In genomic region chr10:39772259-39772658, GRCm38 (mm10) we compare ENCODE assay signal across 21 mouse cellular contexts. TPM values are rescaled to one million over a fixed set of nuclear protein-coding genes. Genes with fewer than 3 reads are reported as not detected.
DNase-seq lines count a peak whose midpoint lies in the region; ATAC-seq lines count a peak whose summit lies in the region.
"Had no signal": no experiment of that assay in that cellular context is flagged by ENCODE, and none has a peak within 500 bp of the region (broad histone marks: within the 10 kb centered on the region; RNA-seq: fewer than 3 reads in every experiment).

No protein-coding gene starts in this region.

- H3K9me3 ChIP-seq in hindbrain, embryonic 13.5 days, result no peaks in the 10 kb centered on the region
- no peaks in the 10 kb centered on the region for H3K9me3 ChIP-seq in hindbrain, embryonic 10.5 days
- no peaks in the 10 kb centered on the region for H3K9me3 ChIP-seq in midbrain, embryonic 15.5 days
- H3K9me3 ChIP-seq in midbrain, embryonic 16.5 days (replicated peaks; ENCODE audit: control insufficient read depth, low read length, poor library complexity, severe bottlenecking), result no peaks in the 10 kb centered on the region
- no peaks in the 10 kb centered on the region for H3K9me3 ChIP-seq in limb, embryonic 10.5 days (replicated peaks)
- H3K9me3 ChIP-seq: forebrain, embryonic 13.5 days; G1E; heart, embryonic 15.5 days; hindbrain, embryonic 15.5 days had no signal

- no peak overlapping the region for H3K27ac ChIP-seq in hindbrain, embryonic 13.5 days
- no peak overlapping the region for H3K27ac ChIP-seq in hindbrain, embryonic 10.5 days
- H3K27ac ChIP-seq in midbrain, embryonic 15.5 days, result no peak overlapping the region
- no peak overlapping the region for H3K27ac ChIP-seq in midbrain, embryonic 16.5 days (ENCODE audit: low read length)
- H3K27ac ChIP-seq in limb, embryonic 10.5 days, result no peak overlapping the region
- H3K27ac ChIP-seq: forebrain, embryonic 13.5 days; heart, adult 2 months; heart, embryonic 15.5 days; hindbrain, embryonic 15.5 days had no signal

- H3K27me3 ChIP-seq in hindbrain, embryonic 13.5 days, result no peaks in the 10 kb centered on the region
- H3K27me3 ChIP-seq in hindbrain, embryonic 10.5 days (ENCODE audit: insufficient read depth, poor library complexity, severe bottlenecking), result no peaks in the 10 kb centered on the region
- H3K27me3 ChIP-seq in midbrain, embryonic 15.5 days (replicated peaks), result no peaks in the 10 kb centered on the region
- H3K27me3 ChIP-seq in midbrain, embryonic 16.5 days (ENCODE audit: control insufficient read depth, insufficient read depth, low read depth, low read length), result no peaks in the 10 kb centered on the region
- H3K27me3 ChIP-seq in limb, embryonic 10.5 days (ENCODE audit: low read depth, poor library complexity, severe bottlenecking), result no peaks in the 10 kb centered on the region
- H3K27me3 ChIP-seq: forebrain, embryonic 13.5 days; heart, embryonic 15.5 days; hindbrain, embryonic 15.5 days had no signal

- H3K9ac ChIP-seq in hindbrain, embryonic 13.5 days, result no peak overlapping the region
- no peak overlapping the region for H3K9ac ChIP-seq in midbrain, embryonic 15.5 days
- no peak overlapping the region for H3K9ac ChIP-seq in midbrain, embryonic 16.5 days (ENCODE audit: low read depth, low read length)
- H3K9ac ChIP-seq: forebrain, embryonic 13.5 days; forebrain, postnatal 0 days; heart, embryonic 15.5 days; hindbrain, embryonic 15.5 days had no signal

- H3K4me1 ChIP-seq in hindbrain, embryonic 13.5 days (replicated peaks), result peaks cover 9% of the 10 kb centered on the region
- peaks cover 11% of the 10 kb centered on the region; the same call in 1 of the 2 replicates for H3K4me1 ChIP-seq in hindbrain, embryonic 10.5 days (replicated peaks)
- H3K4me1 ChIP-seq in midbrain, embryonic 15.5 days, result 0 out of 2 replicates have a peak, but pooled peaks cover 6% of the 10 kb centered on the region
- peaks cover 6% of the 10 kb centered on the region for H3K4me1 ChIP-seq in midbrain, embryonic 16.5 days (ENCODE audit: control insufficient read depth, insufficient read depth, low read length)
- H3K4me1 ChIP-seq in limb, embryonic 10.5 days, result peaks cover 4% of the 10 kb centered on the region
- H3K4me1 ChIP-seq: forebrain, embryonic 13.5 days had no signal

- peak; percentile 26 to 52 for DNase-seq in cerebellum, postnatal 10 days
- DNase-seq in cerebellum, postnatal 25 days, result no peak
- DNase-seq in hindbrain, embryonic 10.5 days (ENCODE audit: low spot score), result no peak
- peak; percentile 35 for DNase-seq in limb, embryonic 10.5 days (ENCODE audit: low spot score)
- DNase-seq: adrenal gland, adult 8-10 months; adrenal gland, postnatal 36 days; B cell, adult 2 months; cerebellum, adult 2 months; forebrain, postnatal 0 days; gastrocnemius, postnatal 14 days; heart, adult 2 months; heart, postnatal 14 days had no signal

- ATAC-seq in hindbrain, embryonic 13.5 days (ENCODE audit: low FRiP score), result 0 out of 2 replicates have a peak, but pooled peaks have one; percentile 43
- peak; percentile 50; the same call in 1 of the 2 replicates for ATAC-seq in midbrain, embryonic 15.5 days (replicated peaks)
- ATAC-seq in midbrain, embryonic 16.5 days, result no peak
- ATAC-seq: CD4-positive, CD25-positive, alpha-beta regulatory T cell, adult 4 months; forebrain, embryonic 13.5 days; forebrain, postnatal 0 days had no signal

- H3K36me3 ChIP-seq in hindbrain, embryonic 13.5 days, result no peaks in the 10 kb centered on the region
- H3K36me3 ChIP-seq in hindbrain, embryonic 10.5 days, result no peaks in the 10 kb centered on the region
- no peaks in the 10 kb centered on the region for H3K36me3 ChIP-seq in midbrain, embryonic 15.5 days (replicated peaks)
- H3K36me3 ChIP-seq in midbrain, embryonic 16.5 days (ENCODE audit: control insufficient read depth, insufficient read depth, low read length), result no peaks in the 10 kb centered on the region
- H3K36me3 ChIP-seq in limb, embryonic 10.5 days, result no peaks in the 10 kb centered on the region
- H3K36me3 ChIP-seq: heart, embryonic 15.5 days; hindbrain, embryonic 15.5 days had no signal

- WGBS in hindbrain, embryonic 13.5 days, result 78% methylated on average over 2 of the region's 2 CpGs
- 86% methylated on average over 2 of the region's 2 CpGs for WGBS in hindbrain, embryonic 10.5 days
- WGBS in midbrain, embryonic 15.5 days, result 83% methylated on average over 2 of the region's 2 CpGs
- WGBS in midbrain, embryonic 16.5 days, result 84% methylated on average over 2 of the region's 2 CpGs
- whole genome bisulfite sequencing in limb, embryonic 10.5 days, result 70% methylated on average over 2 of the region's 2 CpGs

- no peak overlapping the region for H3K4me3 ChIP-seq in hindbrain, embryonic 13.5 days
- no peak overlapping the region for H3K4me3 ChIP-seq in hindbrain, embryonic 10.5 days
- no peak overlapping the region for H3K4me3 ChIP-seq in midbrain, embryonic 15.5 days
- H3K4me3 ChIP-seq in midbrain, embryonic 16.5 days (ENCODE audit: low read depth, low read length), result no peak overlapping the region
- no peak overlapping the region for H3K4me3 ChIP-seq in limb, embryonic 10.5 days
- H3K4me3 ChIP-seq: forebrain, embryonic 13.5 days; heart, adult 2 months; heart, embryonic 15.5 days; hindbrain, embryonic 15.5 days had no signal

- no peak overlapping the region for H3K4me2 ChIP-seq in hindbrain, embryonic 13.5 days
- no peak overlapping the region for H3K4me2 ChIP-seq in midbrain, embryonic 15.5 days
- no peak overlapping the region for H3K4me2 ChIP-seq in midbrain, embryonic 16.5 days (ENCODE audit: low read length)
- H3K4me2 ChIP-seq: forebrain, embryonic 13.5 days; heart, embryonic 11.5 days; heart, embryonic 15.5 days; hindbrain, embryonic 15.5 days had no signal

RNA-seq across cellular contexts. Expression of gene Rev3l, which starts 40.3 kb away (rescaled TPM):
- polyA plus RNA-seq in hindbrain, embryonic 13.5 days (2015; fragmentation: Nextera tagmentation; extraction: Ambion mirVana), result 29.2 and 30.7 TPM in 2 replicates
- polyA plus RNA-seq in hindbrain, embryonic 10.5 days (2016; fragmentation: Nextera tagmentation; extraction: Ambion mirVana), result 8.8 and 11.5 TPM in 2 replicates
- polyA plus RNA-seq in midbrain, embryonic 15.5 days (2015; fragmentation: Nextera tagmentation; extraction: Ambion mirVana), result 39.3 and 43.6 TPM in 2 replicates
- polyA plus RNA-seq in midbrain, embryonic 16.5 days (2015; fragmentation: Nextera tagmentation; extraction: Ambion mirVana), result 41.4 and 43.2 TPM in 2 replicates
- 11.3 and 11.9 TPM in 2 replicates for polyA plus RNA-seq in limb, embryonic 10.5 days (2016; fragmentation: Nextera tagmentation; extraction: Ambion mirVana)

Comparison
In these comparisons a context has a peak if more than half of its experiments do, and no peak if none do; other contexts are left out.
1. DNase-seq: peak in cerebellum, postnatal 10 days (2 of 2) and limb, embryonic 10.5 days (single experiment); none in cerebellum, postnatal 25 days (0 of 2) and hindbrain, embryonic 10.5 days (single experiment).